Mouse (Mus musculus) megakaryocyte, adult 5-6 weeks (primary cell): Measurements from ENCODE around the gene Telo2. TPM values are rescaled to one million over a fixed set of nuclear protein-coding genes. Genes with fewer than 3 reads are reported as not detected.

Experiments
- ATAC-seq: 2 replicates; pipeline ENCODE4 v1.8.0; 2016; ENCODE audit warnings: mild to moderate bottlenecking, inconsistent platforms; ENCODE audit not compliant: poor library complexity, severe bottlenecking
- total RNA-seq, 2 experiments: library from RNA; stranded (forward) in 1 of 2; stranded (reverse) in 1 of 2; fragments of 153-499, 151-499 nt in 1 of 2; fragments of 221-1000, 200-1000 nt in 1 of 2; gene quantifications; 2 replicates each; pipeline versions ENCODE4 v1.2.3 to v1.2.4; 2015 to 2017

Gene Telo2
- total RNA-seq, 2 experiments from 2014 or later: 3.9 to 11.3 TPM

- ATAC-seq: no peak
Observed at GRCm38 (mm10) chr17:25057041-25057440, 58.7 kb downstream of the Telo2 start.

GRCm38 (mm10) chr17:25053274-25053673 is 62.5 kb downstream of the Telo2 start:
- no peak for ATAC-seq

Other genes with a start within 250 kb of the Telo2 start
- gene Igfals, start 250.0 kb downstream of the Telo2 start, total RNA-seq (2015): not detected in 2 replicates
- not detected in 2 replicates for gene Igfals, start 250.0 kb downstream of the Telo2 start, total RNA-seq (2017)
- gene Nubp2, start 229.6 kb downstream of the Telo2 start, total RNA-seq (2015): 74.4 and 76.3 TPM in 2 replicates
- 39.8 and 43.2 TPM in 2 replicates for gene Nubp2, start 229.6 kb downstream of the Telo2 start, total RNA-seq (2017)
- gene Spsb3, start 229.3 kb downstream of the Telo2 start, total RNA-seq (2015): 17.1 and 19.8 TPM in 2 replicates
- gene Spsb3, start 229.3 kb downstream of the Telo2 start, total RNA-seq (2017): 11.1 and 11.9 TPM in 2 replicates
- 2.2 and 5.8 TPM in 2 replicates for gene Eme2, start 220.9 kb downstream of the Telo2 start, total RNA-seq (2015)
- gene Eme2, start 220.9 kb downstream of the Telo2 start, total RNA-seq (2017): 13.5 and 17.4 TPM in 2 replicates
- 30.0 and 30.1 TPM in 2 replicates for gene Mrps34, start 220.9 kb downstream of the Telo2 start, total RNA-seq (2015)
- 12.9 and 18.9 TPM in 2 replicates for gene Mrps34, start 220.9 kb downstream of the Telo2 start, total RNA-seq (2017)
- 27.2 and 28.2 TPM in 2 replicates for gene Nme3, start 219.5 kb downstream of the Telo2 start, total RNA-seq (2015)
- gene Nme3, start 219.5 kb downstream of the Telo2 start, total RNA-seq (2017): 40.9 and 45.5 TPM in 2 replicates
- gene Mapk8ip3, start 179.0 kb downstream of the Telo2 start, total RNA-seq (2015): 17.3 and 17.6 TPM in 2 replicates
- gene Mapk8ip3, start 179.0 kb downstream of the Telo2 start, total RNA-seq (2017): 20.1 and 36.1 TPM in 2 replicates
- 60.9 and 63.8 TPM in 2 replicates for gene Jpt2, start 155.3 kb downstream of the Telo2 start, total RNA-seq (2015)
- 54.0 and 55.0 TPM in 2 replicates for gene Jpt2, start 155.3 kb downstream of the Telo2 start, total RNA-seq (2017)
- gene Cramp1l, start 100.2 kb downstream of the Telo2 start, total RNA-seq (2015): 17.7 and 18.1 TPM in 2 replicates
- gene Cramp1l, start 100.2 kb downstream of the Telo2 start, total RNA-seq (2017): 9.8 and 10.2 TPM in 2 replicates
- gene Ift140, start 99.9 kb downstream of the Telo2 start, total RNA-seq (2015): 6.4 and 8.1 TPM in 2 replicates
- 9.9 and 17.2 TPM in 2 replicates for gene Ift140, start 99.9 kb downstream of the Telo2 start, total RNA-seq (2017)
- not detected in 2 replicates for gene Tmem204, start 32.4 kb downstream of the Telo2 start, total RNA-seq (2015)
- not detected in 2 replicates for gene Tmem204, start 32.4 kb downstream of the Telo2 start, total RNA-seq (2017)
- not detected in 2 replicates for gene Ptx4, start 4.8 kb upstream of the Telo2 start, total RNA-seq (2015)
- not detected in 2 replicates for gene Ptx4, start 4.8 kb upstream of the Telo2 start, total RNA-seq (2017)
- gene Clcn7, start 17.4 kb upstream of the Telo2 start, total RNA-seq (2015): 12.3 and 13.1 TPM in 2 replicates
- gene Clcn7, start 17.4 kb upstream of the Telo2 start, total RNA-seq (2017): 16.6 and 18.3 TPM in 2 replicates
- not detected in 2 replicates for gene Ccdc154, start 46.5 kb upstream of the Telo2 start, total RNA-seq (2015)
- 0.11 TPM in 1 of 2 replicates, not detected in the other for gene Ccdc154, start 46.5 kb upstream of the Telo2 start, total RNA-seq (2017)
- not detected in 2 replicates for gene Gm38655, start 59.5 kb upstream of the Telo2 start, total RNA-seq (2015)
- not detected in 2 replicates for gene Gm38655, start 59.5 kb upstream of the Telo2 start, total RNA-seq (2017)
- gene BC003965, start 68.6 kb upstream of the Telo2 start, total RNA-seq (2015): 9.7 and 10.8 TPM in 2 replicates
- 2.7 and 5.9 TPM in 2 replicates for gene BC003965, start 68.6 kb upstream of the Telo2 start, total RNA-seq (2017)
- gene Unkl, start 72.4 kb upstream of the Telo2 start, total RNA-seq (2015): 7.3 and 7.7 TPM in 2 replicates
- 7.3 and 10.5 TPM in 2 replicates for gene Unkl, start 72.4 kb upstream of the Telo2 start, total RNA-seq (2017)
- gene Gnptg, start 124.2 kb upstream of the Telo2 start, total RNA-seq (2015): 17.1 and 19.0 TPM in 2 replicates
- gene Gnptg, start 124.2 kb upstream of the Telo2 start, total RNA-seq (2017): 12.3 and 13.0 TPM in 2 replicates
- gene Tsr3, start 124.2 kb upstream of the Telo2 start, total RNA-seq (2015): 7.3 and 9.2 TPM in 2 replicates
- 15.0 and 22.8 TPM in 2 replicates for gene Tsr3, start 124.2 kb upstream of the Telo2 start, total RNA-seq (2017)
- gene Baiap3, start 140.4 kb upstream of the Telo2 start, total RNA-seq (2015): 3.3 and 3.7 TPM in 2 replicates
- 1.8 and 4.0 TPM in 2 replicates for gene Baiap3, start 140.4 kb upstream of the Telo2 start, total RNA-seq (2017)
- 270 and 309 TPM in 2 replicates for gene Ube2i, start 158.7 kb upstream of the Telo2 start, total RNA-seq (2015)
- gene Ube2i, start 158.7 kb upstream of the Telo2 start, total RNA-seq (2017): 214 and 226 TPM in 2 replicates
- gene Prss34, start 182.4 kb upstream of the Telo2 start, total RNA-seq (2015): 432 and 451 TPM in 2 replicates
- gene Prss34, start 182.4 kb upstream of the Telo2 start, total RNA-seq (2017): 249 and 277 TPM in 2 replicates
- gene Prss28, start 192.7 kb upstream of the Telo2 start, total RNA-seq (2015): 0.18 and 1.8 TPM in 2 replicates
- gene Prss28, start 192.7 kb upstream of the Telo2 start, total RNA-seq (2017): 1.3 and 2.0 TPM in 2 replicates
- gene Prss29, start 202.7 kb upstream of the Telo2 start, total RNA-seq (2015): not detected in 2 replicates
- gene Prss29, start 202.7 kb upstream of the Telo2 start, total RNA-seq (2017): not detected in 2 replicates
- gene Tpsab1, start 229.6 kb upstream of the Telo2 start, total RNA-seq (2015): not detected in 2 replicates
- not detected in 2 replicates for gene Tpsab1, start 229.6 kb upstream of the Telo2 start, total RNA-seq (2017)